Mouse (Mus musculus) thymus, adult 2 months (tissue): ENCODE results near the gene Adpgk. TPM values are rescaled to one million over a fixed set of nuclear protein-coding genes. Genes with fewer than 3 reads are reported as not detected.

Experiments used
- DNase-seq: peaks from one replicate; pipeline ENCODE4 v3.0.0; 2021
- H3K27ac ChIP-seq: fragments of 200-500 bp; 2 replicates; pipeline ENCODE4 v1.5.1; 2012; ENCODE audit warnings: low read length, control low read depth; ENCODE audit not compliant: control insufficient read depth, insufficient read depth
- H3K27me3 ChIP-seq: fragments of 200-500 bp; 2 replicates; pipeline ENCODE4 v1.6.1; 2012; ENCODE audit warnings: mild to moderate bottlenecking, low read length, moderate library complexity, mixed read lengths; ENCODE audit not compliant: control insufficient read depth, insufficient read depth
- H3K36me3 ChIP-seq: fragments of 200-500 bp; 2 replicates; pipeline ENCODE4 v1.6.1; 2012; ENCODE audit warnings: mild to moderate bottlenecking, low read length, moderate library complexity; ENCODE audit not compliant: control insufficient read depth, insufficient read depth
- H3K4me1 ChIP-seq: fragments of 200-500 bp; replicated peaks from 2 replicates; pipeline ENCODE4 v1.6.1; 2012; ENCODE audit warnings: low read length; ENCODE audit not compliant: control insufficient read depth, insufficient read depth
- H3K4me3 ChIP-seq: fragments of 200-500 bp; 2 replicates; pipeline ENCODE4 v1.5.1; 2012; ENCODE audit warnings: mild to moderate bottlenecking, low read length, control low read depth, moderate library complexity; ENCODE audit not compliant: control insufficient read depth, insufficient read depth
- CTCF ChIP-seq: fragments of 200-500 bp; IDR thresholded peaks from 2 replicates; pipeline ENCODE4 v1.5.1; 2012; ENCODE audit warnings: mild to moderate bottlenecking, control low read depth, low read length, moderate library complexity, borderline replicate concordance; ENCODE audit not compliant: control insufficient read depth, poor library complexity, insufficient read depth; ENCODE audit errors: extremely low read depth
- POLR2A ChIP-seq: fragments of 200-500 bp; IDR thresholded peaks from 2 replicates; pipeline ENCODE4 v1.6.1; 2012; ENCODE audit warnings: mild to moderate bottlenecking, low read length, control low read depth, moderate library complexity; ENCODE audit not compliant: control insufficient read depth, poor library complexity, insufficient read depth; ENCODE audit errors: extremely low read depth
- WGBS: fragments of 180-500 bp; shearing (Covaris S2); methylation state at CpG from one replicate; pipeline ENCODE4 v1.1.7; 2018; 5-methylcytosine and 5-hydroxymethylcytosine counted together
- polyA plus RNA-seq: library from polyadenylated mRNA; depleted of rRNA; stranded (reverse); fragments of >200 nt; gene quantifications from 2 replicates; pipeline ENCODE4 v1.2.3, GENCODE M21; 2012

Gene Adpgk
- polyA plus RNA-seq, 1 experiment = 20.2 TPM

GRCm38 (mm10) chr9:59330055-59330454, 38.7 kb downstream of the Adpgk start:
- no peaks in the 10 kb centered on the region for H3K27me3 ChIP-seq
- peaks cover 8% of the 10 kb centered on the region; the same call in 1 of the 2 replicates for H3K36me3 ChIP-seq
- TF ChIP-seq CTCF = no peak
- no peak for TF ChIP-seq POLR2A
- H3K4me1 ChIP-seq = no peaks in the 10 kb centered on the region
- H3K4me3 ChIP-seq = no peak overlapping the region
- DNase-seq = no peak
- H3K27ac ChIP-seq = no peak overlapping the region
- WGBS = 85% methylated on average over 5 of the region's 5 CpGs

- no peak overlapping the region for H3K27ac ChIP-seq
- H3K36me3 ChIP-seq = 0 out of 2 replicates have a peak, but pooled peaks cover 8% of the 10 kb centered on the region
- no peak for DNase-seq
- H3K4me3 ChIP-seq = no peak overlapping the region
- TF ChIP-seq POLR2A (no peak), CTCF (no peak)
- no peaks in the 10 kb centered on the region for H3K27me3 ChIP-seq
- 99% methylated on average over 3 of the region's 3 CpGs for WGBS
- peaks cover 2% of the 10 kb centered on the region; the same call in 1 of the 2 replicates for H3K4me1 ChIP-seq
These were observed 45.2 kb downstream of the Adpgk start for GRCm38 (mm10) chr9:59336539-59336938.

DNA sequence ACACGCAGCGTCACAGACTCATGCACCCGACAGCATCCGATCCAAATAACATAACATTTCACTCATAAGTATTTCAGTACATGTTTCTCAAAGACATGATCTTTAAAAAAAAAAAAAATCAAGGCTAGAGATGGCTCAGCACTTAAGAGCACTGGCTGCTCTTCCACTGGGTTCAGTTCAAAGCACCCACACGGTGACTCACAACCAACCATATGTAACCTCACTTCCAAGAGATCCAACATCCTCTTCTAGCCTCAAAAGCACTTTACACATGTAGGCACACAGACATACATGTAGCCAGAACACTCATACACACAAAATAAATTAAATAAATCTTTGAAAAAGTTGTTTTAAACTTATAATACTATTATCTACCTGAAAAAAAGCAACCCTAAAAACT, 46.5 kb downstream of the Adpgk start:
- WGBS = 88% methylated on average over 5 of the region's 5 CpGs
- H3K27me3 ChIP-seq = no peaks in the 10 kb centered on the region
- no peak overlapping the region for H3K27ac ChIP-seq
- peaks cover 2% of the 10 kb centered on the region; the same call in 1 of the 2 replicates for H3K4me1 ChIP-seq
- DNase-seq = no peak
- TF ChIP-seq POLR2A (no peak), CTCF (no peak)
- H3K36me3 ChIP-seq = 0 out of 2 replicates have a peak, but pooled peaks cover under 1% of the 10 kb centered on the region
- no peak overlapping the region for H3K4me3 ChIP-seq

DNA sequence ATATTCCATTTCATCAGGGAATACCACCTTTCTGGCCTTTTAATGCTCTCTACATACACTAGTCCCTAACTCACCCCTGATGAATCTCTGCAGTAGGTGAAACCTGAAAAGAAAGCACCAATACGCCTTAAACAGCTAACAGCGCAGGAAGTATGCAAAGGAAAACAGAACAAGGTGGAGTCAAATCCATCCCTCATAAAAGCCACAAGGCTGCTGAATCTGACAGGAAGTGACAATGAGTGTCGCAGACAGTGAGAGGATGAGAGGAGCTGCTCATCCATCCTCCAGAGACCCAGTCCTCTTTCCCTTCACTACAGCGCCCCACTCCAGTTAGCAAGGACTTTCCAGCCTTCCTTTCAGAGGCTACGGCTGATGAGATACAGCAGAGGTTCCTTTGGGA, 47.1 kb downstream of the Adpgk start:
- Histone ChIP-seq H3K4me1 (peaks cover 2% of the 10 kb centered on the region; the same call in 1 of the 2 replicates), H3K4me3 (no peak overlapping the region), H3K36me3 (no peaks in the 10 kb centered on the region), H3K27ac (no peak overlapping the region), H3K27me3 (no peaks in the 10 kb centered on the region)
- TF ChIP-seq CTCF (no peak), POLR2A (no peak)
- WGBS = 69% methylated on average over 5 of the region's 5 CpGs
- DNase-seq = peak; percentile 2

DNA sequence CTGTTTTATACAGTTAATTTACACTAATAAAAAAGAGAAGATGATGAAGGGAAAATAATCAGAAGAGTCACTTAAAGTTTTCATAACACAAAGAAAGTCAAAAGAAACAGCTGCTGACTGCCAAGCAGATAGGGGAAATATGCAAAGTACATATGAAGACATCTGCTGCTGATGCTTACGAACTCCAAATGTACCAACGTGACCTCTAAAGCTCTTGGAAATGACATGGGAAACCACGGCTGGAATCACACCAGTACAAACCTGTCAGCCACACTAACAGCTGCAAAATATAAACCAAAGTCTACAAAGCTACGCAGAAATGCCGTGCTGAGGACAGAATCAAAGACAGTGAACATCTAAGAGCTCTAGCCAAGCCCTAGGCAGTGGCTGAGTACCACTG, 47.7 kb downstream of the Adpgk start:
- no peak for TF ChIP-seq POLR2A
- TF ChIP-seq CTCF = no peak
- no peak for DNase-seq
- H3K36me3 ChIP-seq = no peaks in the 10 kb centered on the region
- H3K4me1 ChIP-seq = peaks cover 2% of the 10 kb centered on the region; the same call in 1 of the 2 replicates
- no peaks in the 10 kb centered on the region for H3K27me3 ChIP-seq
- WGBS = 87% methylated on average over 5 of the region's 5 CpGs
- no peak overlapping the region for H3K27ac ChIP-seq
- H3K4me3 ChIP-seq = no peak overlapping the region

- Histone ChIP-seq H3K36me3 (no peaks in the 10 kb centered on the region), H3K27me3 (no peaks in the 10 kb centered on the region), H3K4me1 (peaks cover 2% of the 10 kb centered on the region; the same call in 1 of the 2 replicates), H3K4me3 (no peak overlapping the region), H3K27ac (no peak overlapping the region)
- TF ChIP-seq POLR2A (no peak), CTCF (no peak)
- WGBS = 83% methylated on average over 9 of the region's 9 CpGs
- DNase-seq = peak; percentile 15
These were observed 48.6 kb downstream of the Adpgk start for GRCm38 (mm10) chr9:59340002-59340401.

- Histone ChIP-seq H3K36me3 (no peaks in the 10 kb centered on the region), H3K4me1 (no peaks in the 10 kb centered on the region), H3K27ac (no peak overlapping the region), H3K27me3 (no peaks in the 10 kb centered on the region), H3K4me3 (no peak overlapping the region)
- no peak for DNase-seq
- 87% methylated on average over 2 of the region's 2 CpGs for WGBS
- TF ChIP-seq POLR2A (no peak), CTCF (no peak)
These were observed 54.8 kb downstream of the Adpgk start for GRCm38 (mm10) chr9:59346176-59346575.
